Mouse (Mus musculus) liver, adult 2 months (tissue): Measurements from ENCODE around the gene Kazn. TPM values are rescaled to one million over a fixed set of nuclear protein-coding genes. Genes with fewer than 3 reads are reported as not detected.

Experiments used
- DNase-seq: peaks from one replicate; pipeline ENCODE4 v3.0.0-alpha.2; 2011; ENCODE audit warnings: low read depth, low spot score; ENCODE audit errors: extremely low read depth
- H3K27ac ChIP-seq: fragments of 200-500 bp; replicated peaks from 2 replicates; pipeline ENCODE4 v1.5.1; 2012; ENCODE audit warnings: low read depth, mild to moderate bottlenecking, control low read depth, inconsistent platforms, low read length; ENCODE audit not compliant: insufficient read depth
- H3K27me3 ChIP-seq: fragments of 200-500 bp; 2 replicates; pipeline ENCODE4 v1.6.1; 2012; ENCODE audit warnings: mild to moderate bottlenecking, moderate library complexity, low read length, inconsistent platforms; ENCODE audit not compliant: control insufficient read depth, insufficient read depth
- H3K36me3 ChIP-seq: fragments of 200-500 bp; 2 replicates; pipeline ENCODE4 v1.6.1; 2012; ENCODE audit warnings: low read length, inconsistent platforms; ENCODE audit not compliant: control insufficient read depth, insufficient read depth
- H3K4me1 ChIP-seq: fragments of 200-500 bp; 2 replicates; pipeline ENCODE4 v1.6.1; 2011; ENCODE audit warnings: low read length; ENCODE audit not compliant: control insufficient read depth, insufficient read depth
- H3K4me3 ChIP-seq: fragments of 200-500 bp; 2 replicates; pipeline ENCODE4 v1.5.1; 2011; ENCODE audit warnings: low read depth, mild to moderate bottlenecking, control low read depth, low read length, moderate library complexity; ENCODE audit not compliant: insufficient read depth
- H3K79me2 ChIP-seq: fragments of 200-500 bp; 2 replicates; pipeline ENCODE4 v1.6.1; 2012; ENCODE audit warnings: inconsistent platforms, mild to moderate bottlenecking, low read length, moderate library complexity; ENCODE audit not compliant: control insufficient read depth, insufficient read depth
- H3K9ac ChIP-seq: fragments of 200-500 bp; 2 replicates; pipeline ENCODE4 v1.6.1; 2012; ENCODE audit warnings: low read depth, mild to moderate bottlenecking, control low read depth, inconsistent platforms, low read length
- CTCF ChIP-seq: fragments of 200-500 bp; IDR thresholded peaks from 2 replicates; pipeline ENCODE4 v1.5.1; 2011; ENCODE audit warnings: low read depth, low read length, control low read depth
- POLR2A ChIP-seq: fragments of 200-500 bp; IDR thresholded peaks from 2 replicates; pipeline ENCODE4 v1.6.1; 2011; ENCODE audit warnings: low read length, control low read depth; ENCODE audit not compliant: insufficient read depth; ENCODE audit errors: extremely low read depth
- WGBS: fragments of 180-500 bp; shearing (Covaris S2); methylation state at CpG from one replicate; pipeline ENCODE4 v1.1.7; 2018; 5-methylcytosine and 5-hydroxymethylcytosine counted together
- polyA plus RNA-seq: library from polyadenylated mRNA; depleted of rRNA; stranded (reverse); fragments of >200 nt; gene quantifications from 2 replicates; pipeline ENCODE4 v1.2.3, GENCODE M21; 2012; rRNA removed
- total RNA-seq: library from RNA; depleted of rRNA; stranded (reverse); fragments of >200 nt; gene quantifications from 2 replicates; pipeline ENCODE4 v1.2.3, GENCODE M21; 2014; rRNA removed

Gene Kazn
- total and polyA plus RNA-seq, 2 experiments = 0.37 to 1.3 TPM

DNA sequence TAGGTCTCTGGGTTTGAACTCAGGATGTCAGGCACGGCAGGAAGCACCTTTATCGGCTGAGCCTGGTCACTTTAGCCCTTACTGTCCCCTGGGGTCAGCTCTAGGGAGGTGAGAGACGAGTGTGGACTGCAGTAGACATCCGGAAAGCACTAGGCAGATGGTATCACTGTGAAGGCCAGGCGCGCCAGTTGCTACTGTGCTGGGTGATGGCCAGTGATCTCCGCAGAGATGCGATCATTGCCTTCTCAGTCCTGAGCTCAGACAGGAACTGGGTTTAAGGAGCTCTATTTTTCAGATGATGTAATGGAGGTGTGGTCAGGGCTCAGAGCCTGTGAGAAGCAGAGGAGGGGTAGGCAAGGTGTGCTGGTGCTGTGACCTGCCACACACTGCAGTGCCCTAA, 183.6 kb downstream of the Kazn start:
- H3K27ac ChIP-seq = no peak overlapping the region
- no peak overlapping the region for H3K9ac ChIP-seq
- TF ChIP-seq CTCF (no peak), POLR2A (no peak)
- H3K27me3 ChIP-seq = no peaks in the 10 kb centered on the region
- no peak overlapping the region for H3K4me3 ChIP-seq
- whole genome bisulfite sequencing = 79% methylated on average over 8 of the region's 8 CpGs
- peaks cover 6% of the 10 kb centered on the region for H3K4me1 ChIP-seq
- no peaks in the 10 kb centered on the region for H3K79me2 ChIP-seq
- H3K36me3 ChIP-seq = no peaks in the 10 kb centered on the region
- no peak for DNase-seq

DNA sequence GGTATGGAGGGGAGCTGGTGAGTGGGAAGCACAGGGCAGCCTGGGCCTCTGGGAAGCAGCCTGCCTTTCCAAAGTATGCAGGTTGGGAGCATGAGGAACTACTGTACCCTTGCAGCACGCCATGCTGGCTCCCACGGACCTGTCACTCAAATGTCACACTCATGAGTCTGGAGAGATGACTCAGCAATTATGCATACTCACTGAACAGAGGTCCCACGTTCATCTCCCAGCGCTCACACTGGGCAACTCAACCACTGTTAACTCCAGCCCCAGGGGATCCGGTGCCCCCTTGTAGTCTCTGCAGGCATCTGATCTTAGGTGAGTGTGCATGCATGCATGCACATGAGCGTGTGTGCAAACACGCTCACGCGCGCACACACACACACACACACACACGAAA, 184.6 kb downstream of the Kazn start:
- no peak for TF ChIP-seq CTCF
- no peak for TF ChIP-seq POLR2A
- Histone ChIP-seq H3K4me1 (peaks cover 6% of the 10 kb centered on the region), H3K36me3 (no peaks in the 10 kb centered on the region), H3K4me3 (no peak overlapping the region), H3K9ac (no peak overlapping the region), H3K79me2 (no peaks in the 10 kb centered on the region), H3K27ac (no peak overlapping the region), H3K27me3 (no peaks in the 10 kb centered on the region)
- 85% methylated on average over 11 of the region's 11 CpGs for WGBS
- DNase-seq = no peak

DNA sequence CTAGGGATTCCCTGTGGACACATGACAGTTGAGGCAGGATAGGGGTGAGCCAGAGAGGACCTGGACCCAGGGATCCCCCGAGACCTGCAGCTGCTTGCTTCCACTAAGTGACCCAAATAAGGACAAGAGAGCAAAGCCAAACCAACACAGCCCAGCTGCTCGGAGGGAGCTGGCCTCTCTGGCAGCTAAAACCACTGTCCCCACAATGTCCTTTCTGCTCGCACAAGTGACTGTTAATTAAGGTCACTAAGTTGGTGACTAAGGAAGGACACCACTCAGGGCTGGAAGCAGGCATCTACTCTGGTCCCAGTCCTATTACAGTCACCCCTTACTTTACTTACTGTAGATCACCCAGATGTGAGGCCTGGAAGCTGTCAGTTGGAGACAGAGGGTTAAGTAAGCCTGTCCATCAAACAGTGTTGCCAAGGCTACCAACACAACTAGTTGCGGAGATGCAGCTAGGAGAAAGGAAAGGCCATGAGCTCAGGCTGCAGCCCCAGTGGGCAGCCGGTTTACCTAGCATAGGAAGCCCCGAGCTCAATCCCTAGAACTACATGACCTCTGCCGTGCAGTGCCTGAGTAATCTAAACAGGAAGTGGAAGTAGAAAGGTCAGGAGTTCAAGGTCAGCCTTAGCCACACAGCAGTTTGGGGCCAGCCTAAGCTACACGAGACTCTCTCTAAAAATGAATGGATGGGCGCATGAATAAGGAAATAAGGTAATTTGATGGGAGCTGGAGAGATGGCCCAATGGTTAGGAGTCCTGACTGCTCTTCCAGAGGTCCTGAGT, 185.3 kb downstream of the Kazn start:
- H3K27ac ChIP-seq = peak overlapping the region; percentile 71
- 45% methylated on average over 9 of the region's 9 CpGs for WGBS
- no peak overlapping the region for H3K4me3 ChIP-seq
- TF ChIP-seq CTCF (no peak), POLR2A (no peak)
- peak; percentile 41 for DNase-seq
- H3K36me3 ChIP-seq = no peaks in the 10 kb centered on the region
- no peaks in the 10 kb centered on the region for H3K27me3 ChIP-seq
- no peak overlapping the region for H3K9ac ChIP-seq
- peaks cover 6% of the 10 kb centered on the region for H3K4me1 ChIP-seq
- no peaks in the 10 kb centered on the region for H3K79me2 ChIP-seq

DNA sequence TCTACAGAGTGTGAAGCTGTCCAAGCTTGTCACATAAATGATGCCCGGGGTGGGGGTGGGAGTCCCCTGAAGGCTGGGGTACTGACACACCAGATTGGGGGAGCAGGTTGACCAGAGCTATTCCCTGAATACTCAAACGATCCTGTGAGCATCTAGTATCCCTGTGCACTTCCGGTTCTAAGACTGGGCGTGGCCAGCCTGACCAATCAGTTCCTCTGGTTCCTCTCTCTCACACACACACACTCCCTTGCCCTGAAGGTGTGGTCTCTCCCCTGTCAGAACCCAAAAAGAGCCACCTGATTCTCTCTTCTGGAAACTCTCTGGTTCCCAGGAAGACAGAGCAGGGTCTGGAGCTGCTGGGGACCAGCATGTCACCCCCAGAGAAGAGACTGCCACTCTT, 185.9 kb downstream of the Kazn start:
- Histone ChIP-seq H3K79me2 (no peaks in the 10 kb centered on the region), H3K27ac (peak overlapping the region; percentile 71), H3K4me1 (peaks cover 6% of the 10 kb centered on the region), H3K27me3 (no peaks in the 10 kb centered on the region), H3K9ac (no peak overlapping the region), H3K4me3 (no peak overlapping the region), H3K36me3 (no peaks in the 10 kb centered on the region)
- peak; percentile 50 for DNase-seq
- TF ChIP-seq POLR2A (no peak), CTCF (no peak)
- 39% methylated on average over 4 of the region's 4 CpGs for WGBS

DNA sequence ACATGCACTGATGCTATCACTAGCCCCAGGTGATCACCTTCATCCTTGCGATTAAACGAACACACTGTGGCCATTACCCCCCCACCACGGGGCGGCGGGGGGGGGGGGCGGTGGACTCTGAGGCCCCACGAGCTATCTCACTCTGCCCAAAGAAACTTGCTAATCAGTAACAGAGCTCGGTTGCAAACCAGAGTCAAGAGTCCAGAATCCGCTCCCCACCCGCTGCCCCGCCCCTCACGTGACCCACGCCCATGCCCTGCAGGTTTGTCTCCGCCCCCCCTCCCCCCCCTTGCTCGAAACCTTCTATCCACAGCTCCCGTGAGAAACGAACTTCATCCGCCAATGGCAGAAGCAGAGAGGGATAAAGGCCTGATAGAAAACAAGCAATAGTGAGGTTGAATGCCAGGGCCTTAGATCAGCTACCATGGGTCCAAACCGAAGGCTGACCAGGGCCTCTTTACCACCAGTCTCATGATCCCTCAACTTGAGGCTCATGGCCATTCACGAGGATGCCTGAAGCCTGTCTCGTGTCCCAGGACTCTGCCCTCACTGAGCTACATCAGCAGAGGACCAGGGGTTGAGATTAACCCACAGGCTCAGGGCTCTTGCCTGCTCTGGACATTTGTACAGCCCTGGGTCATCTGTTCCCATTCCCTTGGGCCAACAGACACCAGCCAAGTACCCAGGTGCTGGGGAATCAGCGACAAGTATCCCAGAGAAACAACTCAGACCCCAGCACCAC, 186.6 kb downstream of the Kazn start:
- Histone ChIP-seq H3K36me3 (no peaks in the 10 kb centered on the region), H3K79me2 (no peaks in the 10 kb centered on the region), H3K4me3 (no peak overlapping the region), H3K9ac (no peak overlapping the region), H3K27ac (peak overlapping the region; percentile 71), H3K4me1 (peaks cover 6% of the 10 kb centered on the region), H3K27me3 (no peaks in the 10 kb centered on the region)
- TF ChIP-seq POLR2A (no peak), CTCF (no peak)
- DNase-seq = peak; percentile 88
- 27% methylated on average over 22 of the region's 22 CpGs for WGBS

Other genes starting within 250 kb of the Kazn start
- 0.40 and 2.4 TPM in 2 replicates for gene Fhad1, start 224.3 kb downstream of the Kazn start, total RNA-seq
- 0.06 and 0.41 TPM in 2 replicates for gene Fhad1, start 224.3 kb downstream of the Kazn start, polyA plus RNA-seq
- gene Tmem51, start 155.1 kb downstream of the Kazn start, total RNA-seq = 4.1 and 6.8 TPM in 2 replicates
- 4.0 and 13.3 TPM in 2 replicates for gene Tmem51, start 155.1 kb downstream of the Kazn start, polyA plus RNA-seq